Mouse (Mus musculus): ENCODE data around the gene Cyp4f39. TPM values are rescaled to one million over a fixed set of nuclear protein-coding genes. Genes with fewer than 3 reads are reported as not detected.
"Not testable (repeated sequence)": the region's sequence is repeated elsewhere in the genome, so short reads cannot be mapped to it uniquely, and the experiment has no call there.

The Cyp4f39 gene
- polyA plus RNA-seq, 1 experiment = 0.88 TPM

DNA sequence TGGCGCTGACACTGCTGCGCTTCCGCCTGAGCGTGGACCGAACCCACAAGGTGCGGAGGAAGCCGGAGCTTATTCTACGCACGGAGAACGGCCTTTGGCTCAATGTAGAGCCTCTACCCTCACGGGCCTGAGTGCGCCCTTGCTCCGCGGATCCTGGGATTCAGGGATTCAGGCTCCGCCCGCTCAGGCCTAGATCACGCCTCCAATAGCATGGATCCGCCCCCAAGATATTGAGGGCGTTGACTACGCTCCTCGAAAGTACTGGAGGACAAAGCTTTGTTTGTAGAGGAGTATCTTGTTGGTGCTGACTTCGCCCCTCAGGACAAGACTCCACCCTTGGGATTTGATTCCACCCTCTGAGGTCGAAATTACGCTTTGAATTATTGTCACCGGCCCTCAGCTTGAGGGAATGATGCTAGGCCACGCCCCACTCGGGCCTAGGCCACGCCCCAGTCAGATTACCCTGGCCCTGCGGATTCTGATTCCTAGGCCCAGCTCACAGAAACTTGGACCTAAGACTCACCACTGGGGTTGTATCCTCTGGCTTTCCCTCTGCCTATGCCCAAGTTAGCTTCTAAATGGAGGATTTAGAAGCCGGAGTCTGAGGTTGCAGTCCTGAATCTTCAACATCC lies 39.9 kb downstream of the Cyp4f39 start:
- Histone ChIP-seq H3K4me3 (ENCODE audit: low read depth, low read length) (peak overlapping the region; percentile 73), H3K9me3 (replicated peaks; ENCODE audit: control insufficient read depth, insufficient read depth, low read length, poor library complexity, severe bottlenecking) (no peaks in the 10 kb centered on the region), H3K27ac (ENCODE audit: insufficient read depth, low read length) (no peak overlapping the region), H3K36me3 (ENCODE audit: control insufficient read depth, insufficient read depth, low read length, poor library complexity, severe bottlenecking) (no peaks in the 10 kb centered on the region), H3K9ac (ENCODE audit: low read depth, poor library complexity, severe bottlenecking) (peak overlapping the region; percentile 16; the same call in 1 of the 2 replicates), H3K4me1 (ENCODE audit: control insufficient read depth, insufficient read depth, low read length) (no peaks in the 10 kb centered on the region), H3K27me3 (ENCODE audit: control insufficient read depth, insufficient read depth, low read length, poor library complexity, severe bottlenecking) (no peaks in the 10 kb centered on the region)
- TF ChIP-seq POLR2A (IDR thresholded peaks at IDR 0.05; ENCODE audit: insufficient read depth, low read length) = peak; percentile 33
- no peak for TF ChIP-seq EP300 (IDR thresholded peaks at IDR 0.05; ENCODE audit: insufficient read depth, low read depth, low read length)
- no peak for TF ChIP-seq CTCF (IDR thresholded peaks at IDR 0.05; ENCODE audit: low read depth, low read length)

DNA sequence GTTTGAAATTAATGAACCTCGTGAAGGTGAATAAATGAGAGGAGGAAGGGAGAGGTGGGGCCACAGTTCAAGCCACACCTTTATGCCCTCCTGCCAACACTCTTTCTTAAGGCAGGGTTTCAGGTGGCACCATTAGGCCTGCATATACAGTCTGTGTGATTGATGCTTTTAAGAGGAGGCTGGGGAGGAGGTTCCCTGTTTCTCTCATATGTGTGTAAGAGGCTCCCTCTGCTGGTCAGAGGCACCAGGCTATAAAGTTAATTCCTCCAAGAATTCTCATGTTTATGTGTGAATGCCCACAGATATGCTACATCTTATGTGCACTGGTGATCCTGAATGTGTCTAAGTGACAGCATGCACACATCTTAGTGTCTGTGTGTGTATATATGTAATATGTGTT lies 42.1 kb downstream of the Cyp4f39 start:
- H3K9me3 ChIP-seq (replicated peaks; ENCODE audit: control insufficient read depth, insufficient read depth, low read length, poor library complexity, severe bottlenecking) = no peaks in the 10 kb centered on the region

DNA sequence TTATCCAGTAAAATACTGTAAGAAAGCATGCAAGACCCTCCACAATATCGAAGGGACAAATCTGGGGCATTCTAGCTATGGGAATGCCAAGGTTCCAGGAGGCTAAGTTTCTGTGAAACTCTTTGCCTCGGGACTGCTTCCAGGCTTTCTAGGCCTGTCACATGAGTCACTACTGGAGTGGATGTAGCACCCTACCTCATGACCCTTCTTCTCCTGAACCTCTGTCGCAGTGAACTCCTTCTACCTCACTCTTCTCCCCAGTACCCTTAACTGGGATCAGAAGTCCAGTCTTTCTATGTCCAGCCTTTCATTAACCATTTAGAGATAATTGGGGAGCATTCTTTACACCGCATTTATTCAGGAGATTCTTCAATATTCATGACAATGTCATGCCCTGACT lies 48.0 kb downstream of the Cyp4f39 start:
- not testable (repeated sequence) for H3K4me1 ChIP-seq (ENCODE audit: control insufficient read depth, insufficient read depth, low read length); H3K27me3 ChIP-seq (ENCODE audit: control insufficient read depth, insufficient read depth, low read length, poor library complexity, severe bottlenecking); H3K9ac ChIP-seq (ENCODE audit: low read depth, poor library complexity, severe bottlenecking); H3K4me3 ChIP-seq (ENCODE audit: low read depth, low read length); H3K9me3 ChIP-seq (replicated peaks; ENCODE audit: control insufficient read depth, insufficient read depth, low read length, poor library complexity, severe bottlenecking); H3K27ac ChIP-seq (ENCODE audit: insufficient read depth, low read length); H3K36me3 ChIP-seq (ENCODE audit: control insufficient read depth, insufficient read depth, low read length, poor library complexity, severe bottlenecking)

More for the DNA sequence above, 42.1 kb downstream of the Cyp4f39 start:
- H3K27me3 ChIP-seq (ENCODE audit: control insufficient read depth, insufficient read depth, low read length, poor library complexity, severe bottlenecking) = no peaks in the 10 kb centered on the region
- TF ChIP-seq CTCF (IDR thresholded peaks at IDR 0.05; ENCODE audit: low read depth, low read length) = peak; percentile 14
- TF ChIP-seq EP300 (IDR thresholded peaks at IDR 0.05; ENCODE audit: insufficient read depth, low read depth, low read length) = no peak
- no peak for TF ChIP-seq POLR2A (IDR thresholded peaks at IDR 0.05; ENCODE audit: insufficient read depth, low read length)
- H3K4me3 ChIP-seq (ENCODE audit: low read depth, low read length) = no peak overlapping the region
- H3K9ac ChIP-seq (ENCODE audit: low read depth, poor library complexity, severe bottlenecking) = no peak overlapping the region
- H3K4me1 ChIP-seq (ENCODE audit: control insufficient read depth, insufficient read depth, low read length) = no peaks in the 10 kb centered on the region
- no peaks in the 10 kb centered on the region for H3K36me3 ChIP-seq (ENCODE audit: control insufficient read depth, insufficient read depth, low read length, poor library complexity, severe bottlenecking)
- no peak overlapping the region for H3K27ac ChIP-seq (ENCODE audit: insufficient read depth, low read length)

DNA sequence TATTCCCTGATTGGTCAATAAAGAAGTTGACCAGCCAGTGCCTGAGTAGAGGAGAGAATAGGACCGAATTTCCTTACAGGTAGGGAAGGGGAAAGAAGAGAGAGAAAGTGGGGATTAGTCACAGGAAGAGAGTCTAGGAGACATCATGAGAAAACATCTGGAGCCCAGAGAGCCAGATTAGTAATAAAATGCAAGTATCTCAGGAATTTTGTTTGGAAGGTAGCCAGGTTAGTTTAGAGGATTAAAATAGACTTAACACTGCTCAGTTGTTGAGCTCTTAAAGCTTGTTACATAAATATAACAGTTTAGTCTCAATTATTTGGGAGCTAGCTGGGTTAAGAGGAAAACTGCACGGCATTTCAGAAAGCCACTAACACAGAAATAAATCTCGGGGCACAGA lies 48.5 kb downstream of the Cyp4f39 start:
- Histone ChIP-seq H3K4me3 (ENCODE audit: low read depth, low read length) (no peak overlapping the region), H3K36me3 (ENCODE audit: control insufficient read depth, insufficient read depth, low read length, poor library complexity, severe bottlenecking) (no peaks in the 10 kb centered on the region), H3K9me3 (replicated peaks; ENCODE audit: control insufficient read depth, insufficient read depth, low read length, poor library complexity, severe bottlenecking) (no peaks in the 10 kb centered on the region), H3K9ac (ENCODE audit: low read depth, poor library complexity, severe bottlenecking) (no peak overlapping the region), H3K27ac (ENCODE audit: insufficient read depth, low read length) (no peak overlapping the region), H3K27me3 (ENCODE audit: control insufficient read depth, insufficient read depth, low read length, poor library complexity, severe bottlenecking) (no peaks in the 10 kb centered on the region), H3K4me1 (ENCODE audit: control insufficient read depth, insufficient read depth, low read length) (no peaks in the 10 kb centered on the region)
- no peak for TF ChIP-seq EP300 (IDR thresholded peaks at IDR 0.05; ENCODE audit: insufficient read depth, low read depth, low read length)
- TF ChIP-seq POLR2A (IDR thresholded peaks at IDR 0.05; ENCODE audit: insufficient read depth, low read length) = no peak
- TF ChIP-seq CTCF (IDR thresholded peaks at IDR 0.05; ENCODE audit: low read depth, low read length) = no peak

DNA sequence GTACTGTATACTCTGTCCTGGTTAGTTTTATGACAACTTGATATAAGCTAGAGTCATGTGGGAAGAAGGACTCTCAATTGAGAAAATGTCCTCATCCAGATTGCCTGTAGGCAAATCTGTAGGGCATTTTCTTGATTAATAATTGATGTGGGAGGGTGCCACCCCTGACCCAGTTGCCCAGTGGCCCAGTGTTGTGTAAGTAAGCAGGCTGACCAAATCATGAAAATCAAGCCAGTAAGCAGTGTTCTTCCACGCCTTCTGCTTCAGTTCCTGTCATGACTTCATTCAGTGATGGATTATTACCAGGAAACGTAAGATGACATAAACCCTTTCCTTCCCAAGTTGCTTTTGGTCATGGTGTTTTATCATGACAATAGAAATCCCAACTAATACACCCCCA lies 50.6 kb downstream of the Cyp4f39 start:
- no peak overlapping the region for H3K27ac ChIP-seq (ENCODE audit: insufficient read depth, low read length)
- no peaks in the 10 kb centered on the region for H3K27me3 ChIP-seq (ENCODE audit: control insufficient read depth, insufficient read depth, low read length, poor library complexity, severe bottlenecking)
- H3K9me3 ChIP-seq (replicated peaks; ENCODE audit: control insufficient read depth, insufficient read depth, low read length, poor library complexity, severe bottlenecking) = no peaks in the 10 kb centered on the region
- H3K4me1 ChIP-seq (ENCODE audit: control insufficient read depth, insufficient read depth, low read length) = no peaks in the 10 kb centered on the region
- H3K36me3 ChIP-seq (ENCODE audit: control insufficient read depth, insufficient read depth, low read length, poor library complexity, severe bottlenecking) = no peaks in the 10 kb centered on the region
- no peak for TF ChIP-seq CTCF (IDR thresholded peaks at IDR 0.05; ENCODE audit: low read depth, low read length)
- no peak overlapping the region for H3K4me3 ChIP-seq (ENCODE audit: low read depth, low read length)
- H3K9ac ChIP-seq (ENCODE audit: low read depth, poor library complexity, severe bottlenecking) = no peak overlapping the region

DNA sequence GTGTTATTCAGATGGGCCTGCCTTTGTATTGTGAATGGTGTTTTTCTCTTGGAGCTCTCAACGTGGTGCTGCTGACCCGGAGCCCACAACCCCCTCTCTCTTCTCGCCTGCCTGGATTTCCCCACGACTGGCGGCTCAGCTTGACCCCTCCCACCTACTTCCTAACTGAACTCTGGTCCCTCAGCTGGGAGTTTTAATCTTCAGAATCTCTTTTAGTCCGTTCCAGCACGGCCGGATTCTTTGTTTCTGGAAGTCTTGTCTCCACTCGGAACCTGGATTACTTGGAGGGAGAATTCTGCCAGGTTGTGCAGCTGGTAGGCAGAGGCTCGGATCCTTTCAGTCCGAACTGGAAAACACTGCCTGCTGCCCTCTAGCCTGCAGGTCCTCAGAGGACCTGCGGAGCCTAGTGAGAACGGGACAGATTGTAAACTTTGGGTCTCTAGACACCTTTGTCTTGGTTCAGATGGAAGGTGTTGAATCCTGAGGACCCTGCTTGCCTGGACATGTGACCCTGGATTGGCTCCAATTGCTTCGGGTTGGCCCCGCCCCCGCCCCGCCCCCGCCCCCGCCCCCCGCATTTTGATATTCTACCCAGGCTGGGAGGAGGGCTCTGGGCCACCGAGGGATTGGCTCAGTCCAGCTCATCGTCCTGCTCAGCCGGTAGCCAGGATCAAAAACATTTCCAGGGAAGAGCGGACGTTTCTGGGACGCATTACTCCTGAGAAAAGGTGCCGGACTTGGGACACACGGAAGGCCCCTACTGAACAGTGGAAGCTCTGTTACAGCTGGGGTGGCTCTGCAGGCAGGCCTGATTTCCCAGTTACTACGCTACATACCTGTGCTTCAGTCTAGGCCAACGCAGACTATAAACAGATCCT lies 53.6 kb downstream of the Cyp4f39 start, which contains the start of gene Cyp4f17:
Gene Cyp4f17, plus strand, starts transcription at position 200 of the 878 bp plus-strand sequence.
- no peaks in the 10 kb centered on the region for H3K27me3 ChIP-seq (ENCODE audit: control insufficient read depth, insufficient read depth, low read length, poor library complexity, severe bottlenecking)
- H3K27ac ChIP-seq (ENCODE audit: insufficient read depth, low read length) = peak within 1 kb of the TSS; percentile 97
- peak within 1 kb of the TSS; percentile 81 for H3K4me3 ChIP-seq (ENCODE audit: low read depth, low read length)
- H3K9me3 ChIP-seq (replicated peaks; ENCODE audit: control insufficient read depth, insufficient read depth, low read length, poor library complexity, severe bottlenecking) = no peaks in the 10 kb centered on the region
- H3K4me1 ChIP-seq (ENCODE audit: control insufficient read depth, insufficient read depth, low read length) = no peaks in the 10 kb centered on the region
- peak within 1 kb of the TSS; percentile 94 for H3K9ac ChIP-seq (ENCODE audit: low read depth, poor library complexity, severe bottlenecking)
- TF ChIP-seq POLR2A (IDR thresholded peaks at IDR 0.05; ENCODE audit: insufficient read depth, low read length) (peak; percentile 65), CTCF (IDR thresholded peaks at IDR 0.05; ENCODE audit: low read depth, low read length) (no peak)
- 0 out of 2 replicates have a peak, but pooled peaks cover 2% of the 10 kb centered on the region for H3K36me3 ChIP-seq (ENCODE audit: control insufficient read depth, insufficient read depth, low read length, poor library complexity, severe bottlenecking)
